Mouse (Mus musculus): ENCODE measurements at regions not wholly inside any gene's neighbourhood (a gene's known extent, or its start where the extent isn't known, plus 50 kb on each side); places are given as distances from the start of the nearest gene placed in this dataset.

GRCm38 (mm10) chr11:19264798-19265671 lies 246.2 kb upstream of the Meis1 start:
- Histone ChIP-seq H3K4me1 (no peaks in the 10 kb centered on the region), H3K27ac (no peak overlapping the region), H3K4me2 (no peak overlapping the region), H3K36me3 (no peaks in the 10 kb centered on the region), H3K9ac (no peak overlapping the region), H3K9me3 (no peaks in the 10 kb centered on the region), H3K27me3 (peaks cover 3% of the 10 kb centered on the region; the same call in 1 of the 2 replicates), H3K4me3 (no peak overlapping the region)
- 31% methylated on average over 18 of the region's 18 CpGs for WGBS
- no peak for ATAC-seq (ENCODE audit: insufficient number of reproducible peaks, low FRiP score, low TSS enrichment, low read depth)

GRCm38 (mm10) chr11:19265672-19265972 lies 246.8 kb upstream of the Meis1 start:
- no peak overlapping the region for H3K27ac ChIP-seq
- no peak overlapping the region for H3K4me2 ChIP-seq
- H3K9me3 ChIP-seq: no peaks in the 10 kb centered on the region
- 21% methylated on average over 3 of the region's 3 CpGs for WGBS
- no peak for ATAC-seq (ENCODE audit: insufficient number of reproducible peaks, low FRiP score, low TSS enrichment, low read depth)
- no peaks in the 10 kb centered on the region for H3K4me1 ChIP-seq
- H3K36me3 ChIP-seq: no peaks in the 10 kb centered on the region
- no peak overlapping the region for H3K4me3 ChIP-seq
- peaks cover 3% of the 10 kb centered on the region; the same call in 1 of the 2 replicates for H3K27me3 ChIP-seq
- no peak overlapping the region for H3K9ac ChIP-seq

- no peaks in the 10 kb centered on the region for H3K4me1 ChIP-seq
- ATAC-seq (ENCODE audit: insufficient number of reproducible peaks, low FRiP score, low TSS enrichment, low read depth): no peak
- no peaks in the 10 kb centered on the region for H3K27me3 ChIP-seq
- no peak overlapping the region for H3K4me2 ChIP-seq
- no peak overlapping the region for H3K9ac ChIP-seq
- no peak overlapping the region for H3K4me3 ChIP-seq
- WGBS: 85% methylated on average over 6 of the region's 6 CpGs
- H3K27ac ChIP-seq: no peak overlapping the region
- H3K9me3 ChIP-seq: no peaks in the 10 kb centered on the region
- no peaks in the 10 kb centered on the region for H3K36me3 ChIP-seq
These were observed 272.2 kb upstream of the Meis1 start for GRCm38 (mm10) chr11:19290971-19291370.

GRCm38 (mm10) chr11:19299411-19299810 lies 280.6 kb upstream of the Meis1 start:
- H3K27me3 ChIP-seq: no peaks in the 10 kb centered on the region
- H3K9ac ChIP-seq: no peak overlapping the region
- no peaks in the 10 kb centered on the region for H3K9me3 ChIP-seq
- no peak for ATAC-seq (ENCODE audit: insufficient number of reproducible peaks, low FRiP score, low TSS enrichment, low read depth)
- no peaks in the 10 kb centered on the region for H3K4me1 ChIP-seq
- H3K36me3 ChIP-seq: no peaks in the 10 kb centered on the region
- H3K27ac ChIP-seq: no peak overlapping the region
- WGBS: 100% methylated on average over 1 of the region's 1 CpGs
- H3K4me2 ChIP-seq: no peak overlapping the region
- no peak overlapping the region for H3K4me3 ChIP-seq

GRCm38 (mm10) chr11:19306687-19307086 lies 287.9 kb upstream of the Meis1 start:
- Histone ChIP-seq H3K9ac (no peak overlapping the region), H3K4me3 (no peak overlapping the region), H3K27ac (no peak overlapping the region), H3K27me3 (no peaks in the 10 kb centered on the region), H3K36me3 (no peaks in the 10 kb centered on the region), H3K4me1 (no peaks in the 10 kb centered on the region), H3K9me3 (no peaks in the 10 kb centered on the region), H3K4me2 (no peak overlapping the region)
- no peak for ATAC-seq (ENCODE audit: insufficient number of reproducible peaks, low FRiP score, low TSS enrichment, low read depth)
- 83% methylated on average over 5 of the region's 5 CpGs for WGBS

GRCm38 (mm10) chr11:19330685-19331239 lies 312.0 kb upstream of the Meis1 start:
- no peaks in the 10 kb centered on the region for H3K27me3 ChIP-seq
- WGBS: 50% methylated on average over 2 of the region's 3 CpGs

GRCm38 (mm10) chr11:19332274-19332673 lies 313.5 kb upstream of the Meis1 start:
- ATAC-seq (ENCODE audit: insufficient number of reproducible peaks, low FRiP score, low TSS enrichment, low read depth): no peak
- no peaks in the 10 kb centered on the region for H3K9me3 ChIP-seq
- H3K4me1 ChIP-seq: no peaks in the 10 kb centered on the region
- H3K27ac ChIP-seq: no peak overlapping the region
- no peak overlapping the region for H3K4me3 ChIP-seq
- H3K4me2 ChIP-seq: no peak overlapping the region
- no peaks in the 10 kb centered on the region for H3K27me3 ChIP-seq
- H3K36me3 ChIP-seq: no peaks in the 10 kb centered on the region
- no peak overlapping the region for H3K9ac ChIP-seq

More at GRCm38 (mm10) chr11:19330685-19331239, 312.0 kb upstream of the Meis1 start:
- H3K4me2 ChIP-seq: no peak overlapping the region
- no peak overlapping the region for H3K9ac ChIP-seq
- no peaks in the 10 kb centered on the region for H3K4me1 ChIP-seq
- H3K27ac ChIP-seq: no peak overlapping the region
- H3K36me3 ChIP-seq: no peaks in the 10 kb centered on the region
- no peaks in the 10 kb centered on the region for H3K9me3 ChIP-seq
- no peak overlapping the region for H3K4me3 ChIP-seq
- no peak for ATAC-seq (ENCODE audit: insufficient number of reproducible peaks, low FRiP score, low TSS enrichment, low read depth)

- Histone ChIP-seq H3K9ac (no peak overlapping the region), H3K9me3 (no peaks in the 10 kb centered on the region), H3K4me2 (no peak overlapping the region), H3K4me3 (no peak overlapping the region), H3K27me3 (no peaks in the 10 kb centered on the region), H3K4me1 (no peaks in the 10 kb centered on the region), H3K36me3 (no peaks in the 10 kb centered on the region), H3K27ac (no peak overlapping the region)
- 41% methylated on average over 1 of the region's 1 CpGs for WGBS
- ATAC-seq (ENCODE audit: insufficient number of reproducible peaks, low FRiP score, low TSS enrichment, low read depth): no peak
These were observed 313.9 kb upstream of the Meis1 start for GRCm38 (mm10) chr11:19332727-19333126.

- 94% methylated on average over 1 of the region's 1 CpGs for WGBS
- Histone ChIP-seq H3K9ac (no peak overlapping the region), H3K36me3 (no peaks in the 10 kb centered on the region), H3K27me3 (no peaks in the 10 kb centered on the region), H3K4me2 (no peak overlapping the region), H3K9me3 (no peaks in the 10 kb centered on the region), H3K27ac (no peak overlapping the region), H3K4me1 (no peaks in the 10 kb centered on the region), H3K4me3 (no peak overlapping the region)
- no peak for ATAC-seq (ENCODE audit: insufficient number of reproducible peaks, low FRiP score, low TSS enrichment, low read depth)
These were observed 315.2 kb upstream of the Meis1 start for GRCm38 (mm10) chr11:19333908-19334487.

GRCm38 (mm10) chr11:19335384-19335783 lies 316.6 kb upstream of the Meis1 start:
- 85% methylated on average over 3 of the region's 3 CpGs for WGBS
- Histone ChIP-seq H3K4me2 (no peak overlapping the region), H3K27ac (no peak overlapping the region), H3K9ac (no peak overlapping the region), H3K36me3 (no peaks in the 10 kb centered on the region), H3K27me3 (no peaks in the 10 kb centered on the region), H3K4me3 (no peak overlapping the region), H3K9me3 (no peaks in the 10 kb centered on the region), H3K4me1 (no peaks in the 10 kb centered on the region)
- ATAC-seq (ENCODE audit: insufficient number of reproducible peaks, low FRiP score, low TSS enrichment, low read depth): no peak

- 91% methylated on average over 7 of the region's 7 CpGs for WGBS
- ATAC-seq (ENCODE audit: insufficient number of reproducible peaks, low FRiP score, low TSS enrichment, low read depth): no peak
- no peaks in the 10 kb centered on the region for H3K36me3 ChIP-seq
These were observed 321.0 kb upstream of the Meis1 start for GRCm38 (mm10) chr11:19339721-19340317.

GRCm38 (mm10) chr11:19340889-19341288 lies 322.1 kb upstream of the Meis1 start:
- ATAC-seq (ENCODE audit: insufficient number of reproducible peaks, low FRiP score, low TSS enrichment, low read depth): no peak
- Histone ChIP-seq H3K27me3 (no peaks in the 10 kb centered on the region), H3K27ac (no peak overlapping the region), H3K9me3 (no peaks in the 10 kb centered on the region), H3K4me1 (no peaks in the 10 kb centered on the region), H3K36me3 (no peaks in the 10 kb centered on the region), H3K4me2 (no peak overlapping the region), H3K9ac (no peak overlapping the region), H3K4me3 (no peak overlapping the region)
- 90% methylated on average over 5 of the region's 5 CpGs for WGBS

More at GRCm38 (mm10) chr11:19339721-19340317, 321.0 kb upstream of the Meis1 start:
- H3K9ac ChIP-seq: no peak overlapping the region
- H3K27ac ChIP-seq: no peak overlapping the region
- no peaks in the 10 kb centered on the region for H3K9me3 ChIP-seq
- no peaks in the 10 kb centered on the region for H3K27me3 ChIP-seq
- H3K4me2 ChIP-seq: no peak overlapping the region
- H3K4me1 ChIP-seq: no peaks in the 10 kb centered on the region
- no peak overlapping the region for H3K4me3 ChIP-seq

All from limb, embryonic 15.5 days (tissue).